Mouse (Mus musculus): ENCODE measurements around the gene Utrn.

DNA sequence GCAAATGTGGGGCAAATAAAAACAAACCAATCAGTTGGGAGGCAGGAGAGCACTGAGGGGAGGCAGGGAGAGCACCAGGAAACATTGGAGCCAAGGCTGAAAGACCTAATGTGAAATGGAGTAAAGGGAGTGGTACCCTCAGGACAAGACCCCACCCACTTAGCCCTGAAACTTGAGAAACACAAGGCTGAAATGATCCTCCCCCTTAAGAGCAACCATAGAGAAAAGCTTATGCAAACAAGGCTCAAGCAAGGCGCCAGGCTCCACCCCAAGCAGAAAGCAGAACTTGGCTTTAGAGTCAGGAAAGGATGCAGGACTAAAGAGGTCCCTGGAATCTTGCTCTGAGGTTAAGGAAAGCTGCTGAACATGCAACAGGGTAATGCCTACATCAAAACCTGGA is 290.1 kb downstream of the Utrn start:
- TF ChIP-seq POLR2A (IDR thresholded peaks at IDR 0.05; ENCODE audit: low read depth, low read length) (no peak), POLR2AphosphoS2 (IDR thresholded peaks at IDR 0.05; ENCODE audit: low read depth, low read length) (no peak), CTCF (conservative IDR thresholded peaks at IDR 0.05 in 1 of 2, IDR thresholded peaks at IDR 0.05 in 1 of 2; ENCODE audit: low read depth in 2 of 2, low read length in 2 of 2) (no peak), EP300 (IDR thresholded peaks at IDR 0.05; ENCODE audit: low read length) (no peak), PAX5 (IDR thresholded peaks at IDR 0.05; ENCODE audit: low read length) (no peak), E2F4 (IDR thresholded peaks at IDR 0.05; ENCODE audit: insufficient replicate concordance, low read depth, low read length) (no peak), NELFE (IDR thresholded peaks at IDR 0.05; ENCODE audit: low read depth, low read length) (no peak), BHLHE40 (IDR thresholded peaks at IDR 0.05; ENCODE audit: low read depth, low read length) (no peak), ELF1 (IDR thresholded peaks at IDR 0.05; ENCODE audit: low read depth, low read length) (no peak), ZMIZ1 (IDR thresholded peaks at IDR 0.05; ENCODE audit: low read depth, low read length) (no peak), ZKSCAN1 (IDR thresholded peaks at IDR 0.05; ENCODE audit: borderline replicate concordance, low read depth, low read length) (no peak), MAX (IDR thresholded peaks at IDR 0.05; ENCODE audit: low read length) (no peak), JUND (conservative IDR thresholded peaks at IDR 0.05; ENCODE audit: low read depth, low read length) (no peak)
